Mouse (Mus musculus) adrenal gland, adult 10 weeks (tissue): Measurements from ENCODE around the gene Ptma. TPM values are rescaled to one million over a fixed set of nuclear protein-coding genes. Genes with fewer than 3 reads are reported as not detected.

Source experiments
- polyA plus RNA-seq: library from polyadenylated mRNA; stranded (reverse); fragments of 350-450 nt; fragmentation: Illumina TruSeq; extraction: RNeasy Lipid Tissue Mini Kit (QIAGEN cat#74804); gene quantifications from one replicate; pipeline ENCODE4 v1.2.3, GENCODE M21; 2014; ENCODE audit warnings: low read depth, low replicate concordance

Ptma gene
- polyA plus RNA-seq, result 1,289 TPM

GRCm38 (mm10) chr1:86526116-86526788 is at the start of gene Ptma:
Gene Ptma (plus strand): TSS chr1:86526726.

Other genes starting within 250 kb of the Ptma start
- gene B3gnt7, start 223.9 kb upstream of the Ptma start, polyA plus RNA-seq, result not detected
- gene Ncl, start 167.3 kb upstream of the Ptma start, polyA plus RNA-seq, result 471 TPM
- not detected for gene Nmur1, start 100.5 kb upstream of the Ptma start, polyA plus RNA-seq
- gene Tex44, start 100.4 kb upstream of the Ptma start, polyA plus RNA-seq, result not detected
- 27.8 TPM for gene Pde6d, start 55.9 kb downstream of the Ptma start, polyA plus RNA-seq
- gene Cops7b, start 56.2 kb downstream of the Ptma start, polyA plus RNA-seq, result 2.8 TPM
- not detected for gene Nppc, start 143.8 kb downstream of the Ptma start, polyA plus RNA-seq
- gene Dis3l2, start 177.1 kb downstream of the Ptma start, polyA plus RNA-seq, result 11.7 TPM